Mouse (Mus musculus) kidney, adult 2 months (tissue): ENCODE data around the gene Gigyf2.

Source experiments
- CTCF ChIP-seq: fragments of 200-500 bp; conservative IDR thresholded peaks from 2 replicates; pipeline ENCODE4 v1.5.1; 2011; ENCODE audit warnings: low read depth, mild to moderate bottlenecking, control low read depth, low read length, moderate library complexity, mixed read lengths; ENCODE audit not compliant: insufficient read depth, insufficient read length
- POLR2A ChIP-seq: fragments of 200-500 bp; IDR thresholded peaks from one replicate; pipeline ENCODE4 v1.6.1; 2011; ENCODE audit warnings: low read depth, low read length, control low read depth

- no peak for TF ChIP-seq POLR2A
- TF ChIP-seq CTCF = no peak
These were observed 122.6 kb downstream of the Gigyf2 start for GRCm38 (mm10) chr1:87449432-87449831.
